Mouse (Mus musculus): ENCODE data around the gene Gm43064. TPM values are rescaled to one million over a fixed set of nuclear protein-coding genes. Genes with fewer than 3 reads are reported as not detected.
"Not testable (repeated sequence)": the region's sequence is repeated elsewhere in the genome, so short reads cannot be mapped to it uniquely, and the experiment has no call there.

Gene Gm43064
- polyA plus RNA-seq, 1 experiment from 2014 or later: 0.30 TPM

DNA sequence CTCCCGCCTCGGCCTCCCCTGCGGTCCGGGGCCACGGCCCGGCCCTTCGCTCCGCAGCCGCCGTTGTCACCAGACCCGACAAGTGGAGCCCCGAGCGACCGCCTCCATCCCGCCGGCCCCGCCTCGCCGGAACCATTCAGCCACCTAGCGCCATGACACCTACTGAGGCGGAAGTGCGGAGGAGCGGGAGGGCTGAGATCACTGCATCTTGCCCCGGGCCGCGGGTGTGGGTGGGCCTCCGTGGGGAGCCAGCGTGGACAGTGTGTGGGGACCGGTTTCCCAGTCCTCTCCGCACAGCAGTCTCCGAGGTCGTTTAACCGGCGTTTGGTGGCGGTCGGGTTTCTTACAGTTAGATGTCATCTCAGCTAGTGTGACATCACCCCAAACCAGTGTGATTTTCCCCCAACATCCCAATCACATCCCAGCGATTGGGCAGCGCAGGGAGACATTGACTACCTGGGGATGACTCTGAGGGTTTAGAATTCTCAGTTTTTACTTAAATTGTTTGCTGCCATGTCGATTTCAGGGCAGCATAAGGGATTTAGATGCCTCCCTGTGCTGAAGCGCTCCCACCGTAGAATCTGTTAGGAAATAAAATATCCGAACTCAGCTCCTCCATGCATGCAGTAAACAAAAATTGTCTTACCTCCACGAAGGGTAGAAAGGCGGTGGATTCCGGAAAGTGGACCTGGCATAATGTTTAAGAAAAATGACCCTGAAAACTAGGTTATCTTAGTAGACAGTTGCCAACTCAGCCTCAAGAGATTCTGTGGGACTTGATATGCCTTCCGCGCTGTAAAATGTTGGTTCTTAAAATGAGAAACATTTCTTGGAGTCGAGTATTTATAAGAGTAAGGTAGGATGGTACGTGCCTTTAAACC, 17.9 kb upstream of the Gm43064 start, which contains the start of gene Hipk1:
Gene Hipk1 (minus strand): TSS at position 334 of the 881 bp plus-strand sequence.
- H3K27ac ChIP-seq (ENCODE audit: low read length): peak within 1 kb of the TSS; percentile 91
- peak within 1 kb of the TSS; percentile 92 for H3K4me3 ChIP-seq (ENCODE audit: low read length)
- H3K27me3 ChIP-seq (ENCODE audit: control insufficient read depth, insufficient read depth, low read length): no peaks in the 10 kb centered on the region
- 8% methylated on average over 49 of the region's 49 CpGs for WGBS
- peaks cover 20% of the 10 kb centered on the region for H3K4me1 ChIP-seq (ENCODE audit: control insufficient read depth, insufficient read depth, low read length)
- peak; percentile 93 for ATAC-seq (replicated peaks; ENCODE audit: extremely low read depth, insufficient read depth, low FRiP score)
- peak within 1 kb of the TSS; percentile 98 for H3K9ac ChIP-seq (ENCODE audit: low read length)
- H3K4me2 ChIP-seq (ENCODE audit: low read depth, low read length): peak within 1 kb of the TSS; percentile 89
- H3K9me3 ChIP-seq (replicated peaks; ENCODE audit: control insufficient read depth, low read length): no peaks in the 10 kb centered on the region
- 0 out of 2 replicates have a peak, but pooled peaks cover 2% of the 10 kb centered on the region for H3K36me3 ChIP-seq (ENCODE audit: control insufficient read depth, insufficient read depth)

DNA sequence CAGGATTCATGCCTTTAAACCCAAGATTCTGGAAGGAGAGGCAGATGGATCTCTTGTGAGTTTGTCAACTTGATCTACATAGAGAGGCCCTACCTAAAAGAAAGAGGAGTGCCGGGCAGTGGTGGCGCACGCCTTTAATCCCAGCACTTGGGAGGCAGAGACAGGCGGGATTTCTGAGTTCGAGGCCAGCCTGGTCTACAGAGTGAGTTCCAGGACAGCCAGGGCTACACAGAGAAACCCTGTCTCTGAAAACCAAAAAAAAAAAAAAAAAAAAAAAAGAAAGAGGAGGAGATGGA, 17.3 kb upstream of the Gm43064 start:
- H3K27me3 ChIP-seq (ENCODE audit: control insufficient read depth, insufficient read depth, low read length); H3K9ac ChIP-seq (ENCODE audit: low read length); H3K9me3 ChIP-seq (replicated peaks; ENCODE audit: control insufficient read depth, low read length); H3K36me3 ChIP-seq (ENCODE audit: control insufficient read depth, insufficient read depth); H3K4me3 ChIP-seq (ENCODE audit: low read length); ATAC-seq (replicated peaks; ENCODE audit: extremely low read depth, insufficient read depth, low FRiP score): not testable (repeated sequence)
- WGBS: 82% methylated on average over 5 of the region's 5 CpGs
- Histone ChIP-seq H3K4me2 (ENCODE audit: low read depth, low read length) (peak overlapping the region; percentile 78), H3K4me1 (ENCODE audit: control insufficient read depth, insufficient read depth, low read length) (peaks cover 20% of the 10 kb centered on the region), H3K27ac (ENCODE audit: low read length) (peak overlapping the region; percentile 91; the same call in 1 of the 2 replicates)

DNA sequence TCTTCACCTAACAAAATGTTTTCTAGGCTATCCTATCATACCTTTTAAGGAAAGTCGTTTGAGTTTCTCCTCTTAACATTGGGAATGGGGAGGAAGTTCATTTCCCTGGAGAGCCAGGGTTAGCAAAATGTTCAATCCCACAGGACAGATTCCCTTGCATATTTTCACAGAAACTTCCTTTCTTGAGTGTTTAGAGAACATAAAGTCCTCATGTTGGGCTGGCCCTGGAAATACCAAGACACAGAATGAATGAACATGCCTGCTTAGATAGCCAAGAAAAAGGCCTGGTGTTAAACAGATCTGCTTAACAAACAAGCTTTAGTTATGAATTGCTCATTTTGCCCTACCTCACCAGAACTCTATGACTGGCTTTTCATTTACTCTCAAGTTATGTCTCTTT, 16.8 kb upstream of the Gm43064 start:
- Histone ChIP-seq H3K9ac (ENCODE audit: low read length) (no peak overlapping the region), H3K36me3 (ENCODE audit: control insufficient read depth, insufficient read depth) (no peaks in the 10 kb centered on the region), H3K27ac (ENCODE audit: low read length) (no peak overlapping the region), H3K27me3 (ENCODE audit: control insufficient read depth, insufficient read depth, low read length) (no peaks in the 10 kb centered on the region), H3K4me2 (ENCODE audit: low read depth, low read length) (no peak overlapping the region), H3K4me1 (ENCODE audit: control insufficient read depth, insufficient read depth, low read length) (peaks cover 16% of the 10 kb centered on the region), H3K4me3 (ENCODE audit: low read length) (no peak overlapping the region), H3K9me3 (replicated peaks; ENCODE audit: control insufficient read depth, low read length) (no peaks in the 10 kb centered on the region)
- WGBS: 56% methylated on average over 1 of the region's 1 CpGs
- ATAC-seq (replicated peaks; ENCODE audit: extremely low read depth, insufficient read depth, low FRiP score): no peak

DNA sequence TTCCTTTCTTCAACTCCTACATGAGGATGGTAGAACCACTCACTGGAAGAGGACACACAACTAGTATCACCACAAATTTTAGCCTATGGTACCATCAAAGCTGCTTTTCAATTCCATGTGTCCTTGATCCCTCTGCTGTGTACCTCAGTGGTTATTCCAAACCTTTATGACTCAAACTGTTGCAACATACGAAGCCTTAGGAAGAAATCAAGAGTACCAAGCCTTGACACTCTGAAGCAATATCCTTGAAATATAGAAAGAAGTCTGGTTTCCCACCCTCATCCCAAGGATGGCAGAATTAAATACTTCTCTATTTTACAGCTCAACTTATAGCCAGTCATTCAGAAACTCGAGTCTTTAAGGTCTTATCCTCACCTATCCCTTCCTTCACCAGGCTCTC, 13.0 kb upstream of the Gm43064 start:
- Histone ChIP-seq H3K9ac (ENCODE audit: low read length) (no peak overlapping the region), H3K4me2 (ENCODE audit: low read depth, low read length) (no peak overlapping the region), H3K27ac (ENCODE audit: low read length) (no peak overlapping the region), H3K4me1 (ENCODE audit: control insufficient read depth, insufficient read depth, low read length) (peaks cover 5% of the 10 kb centered on the region), H3K36me3 (ENCODE audit: control insufficient read depth, insufficient read depth) (no peaks in the 10 kb centered on the region), H3K9me3 (replicated peaks; ENCODE audit: control insufficient read depth, low read length) (no peaks in the 10 kb centered on the region), H3K27me3 (ENCODE audit: control insufficient read depth, insufficient read depth, low read length) (no peaks in the 10 kb centered on the region), H3K4me3 (ENCODE audit: low read length) (no peak overlapping the region)
- 51% methylated on average over 2 of the region's 2 CpGs for WGBS
- no peak for ATAC-seq (replicated peaks; ENCODE audit: extremely low read depth, insufficient read depth, low FRiP score)

DNA sequence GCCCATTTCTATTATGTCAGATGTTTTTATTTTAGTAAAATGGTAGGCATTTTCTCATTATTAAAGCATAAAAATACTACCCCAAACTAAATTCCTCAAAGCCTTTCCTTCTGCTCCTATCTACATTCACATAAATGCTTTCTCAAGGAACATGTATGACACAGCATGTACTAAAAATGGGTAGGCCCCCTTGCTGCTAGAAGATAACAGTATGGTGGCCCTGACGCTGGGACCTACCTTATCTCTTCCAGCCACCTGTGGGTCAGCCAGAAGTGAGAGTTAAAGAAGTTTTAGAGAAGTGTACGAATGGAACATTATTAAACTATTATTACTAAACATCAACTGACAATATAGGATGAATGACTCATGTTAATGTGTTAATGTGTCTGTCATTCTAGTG, 9.9 kb upstream of the Gm43064 start:
- Histone ChIP-seq H3K9me3 (replicated peaks; ENCODE audit: control insufficient read depth, low read length) (no peaks in the 10 kb centered on the region), H3K27me3 (ENCODE audit: control insufficient read depth, insufficient read depth, low read length) (no peaks in the 10 kb centered on the region), H3K27ac (ENCODE audit: low read length) (no peak overlapping the region), H3K4me3 (ENCODE audit: low read length) (no peak overlapping the region), H3K4me2 (ENCODE audit: low read depth, low read length) (no peak overlapping the region), H3K9ac (ENCODE audit: low read length) (no peak overlapping the region), H3K36me3 (ENCODE audit: control insufficient read depth, insufficient read depth) (peaks cover 7% of the 10 kb centered on the region; the same call in 1 of the 2 replicates), H3K4me1 (ENCODE audit: control insufficient read depth, insufficient read depth, low read length) (peaks cover 12% of the 10 kb centered on the region)
- 40% methylated on average over 2 of the region's 2 CpGs for WGBS
- no peak for ATAC-seq (replicated peaks; ENCODE audit: extremely low read depth, insufficient read depth, low FRiP score)

DNA sequence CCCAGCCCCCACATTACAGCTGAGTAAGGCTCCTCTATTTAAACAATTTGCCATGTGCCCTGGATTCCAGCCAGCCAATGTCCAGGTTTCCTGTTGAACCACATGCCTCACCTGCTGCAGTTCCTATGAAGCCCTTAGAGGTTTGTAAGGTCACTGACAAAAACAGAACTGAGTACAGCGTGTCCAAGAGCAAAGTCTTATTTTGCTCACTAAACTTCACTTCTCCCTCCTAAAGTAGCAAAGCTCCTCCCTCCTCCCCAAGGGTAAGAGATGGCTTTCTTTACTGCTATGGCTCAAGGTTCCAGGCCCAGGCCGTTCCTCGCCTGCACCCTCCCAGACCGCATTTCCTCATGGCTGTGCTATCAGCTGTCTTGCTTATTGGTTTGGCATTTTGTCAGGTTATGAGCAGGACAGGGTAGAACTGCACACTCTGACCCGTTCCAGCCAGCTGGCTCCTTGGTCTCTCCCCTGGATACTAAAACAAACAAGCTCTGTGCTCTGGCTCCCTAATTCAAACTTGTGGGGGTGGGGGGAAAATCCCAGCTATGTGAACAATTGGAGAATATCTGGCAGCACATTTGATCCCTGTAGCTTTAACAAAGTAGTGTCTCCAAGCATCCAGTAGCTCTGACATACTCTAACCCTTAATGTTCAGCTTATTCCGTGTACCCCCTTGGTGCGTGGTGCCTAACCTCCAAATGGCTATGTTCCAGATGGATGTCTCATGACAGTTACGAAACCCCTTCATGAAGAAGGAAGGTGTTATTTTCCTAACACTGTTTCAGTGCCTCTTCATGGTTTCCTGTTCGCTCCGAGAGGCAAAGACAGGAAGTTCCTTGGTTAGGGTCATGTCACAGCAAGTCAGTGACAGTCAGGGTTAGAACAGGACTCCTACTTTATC, 7.5 kb upstream of the Gm43064 start:
- Histone ChIP-seq H3K36me3 (ENCODE audit: control insufficient read depth, insufficient read depth) (peaks cover 14% of the 10 kb centered on the region), H3K9ac (ENCODE audit: low read length) (peak overlapping the region; percentile 41), H3K27ac (ENCODE audit: low read length) (peak overlapping the region; percentile 93), H3K4me2 (ENCODE audit: low read depth, low read length) (peak overlapping the region; percentile 3), H3K4me3 (ENCODE audit: low read length) (no peak overlapping the region), H3K4me1 (ENCODE audit: control insufficient read depth, insufficient read depth, low read length) (peaks cover 12% of the 10 kb centered on the region), H3K27me3 (ENCODE audit: control insufficient read depth, insufficient read depth, low read length) (no peaks in the 10 kb centered on the region), H3K9me3 (replicated peaks; ENCODE audit: control insufficient read depth, low read length) (no peaks in the 10 kb centered on the region)
- ATAC-seq (replicated peaks; ENCODE audit: extremely low read depth, insufficient read depth, low FRiP score): peak; percentile 95
- 36% methylated on average over 10 of the region's 10 CpGs for WGBS

DNA sequence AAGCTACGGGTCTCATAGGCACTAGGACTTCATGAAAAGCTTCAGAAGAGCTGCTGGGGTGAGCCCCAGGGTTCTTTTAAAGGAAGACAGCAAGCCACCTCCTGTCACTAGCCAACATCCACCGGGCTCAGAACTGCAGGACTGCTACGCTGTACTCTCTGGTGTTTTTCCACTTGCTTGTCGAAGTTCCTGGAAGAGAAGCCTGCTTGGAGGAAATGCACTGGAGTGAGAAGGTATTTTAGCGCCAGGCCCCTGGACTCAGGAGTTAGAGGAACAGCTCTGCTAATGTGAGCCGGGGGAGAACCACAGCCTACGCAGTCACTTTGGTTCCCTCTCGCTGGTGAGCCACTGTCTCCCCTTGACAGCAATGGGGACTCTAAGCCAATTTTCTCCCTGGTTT, 6.5 kb upstream of the Gm43064 start:
- Histone ChIP-seq H3K9ac (ENCODE audit: low read length) (no peak overlapping the region), H3K36me3 (ENCODE audit: control insufficient read depth, insufficient read depth) (peaks cover 19% of the 10 kb centered on the region), H3K4me3 (ENCODE audit: low read length) (no peak overlapping the region), H3K27me3 (ENCODE audit: control insufficient read depth, insufficient read depth, low read length) (no peaks in the 10 kb centered on the region), H3K9me3 (replicated peaks; ENCODE audit: control insufficient read depth, low read length) (no peaks in the 10 kb centered on the region), H3K4me2 (ENCODE audit: low read depth, low read length) (no peak overlapping the region), H3K27ac (ENCODE audit: low read length) (peak overlapping the region; percentile 79), H3K4me1 (ENCODE audit: control insufficient read depth, insufficient read depth, low read length) (peaks cover 13% of the 10 kb centered on the region)
- WGBS: 73% methylated on average over 8 of the region's 8 CpGs
- ATAC-seq (replicated peaks; ENCODE audit: extremely low read depth, insufficient read depth, low FRiP score): no peak

DNA sequence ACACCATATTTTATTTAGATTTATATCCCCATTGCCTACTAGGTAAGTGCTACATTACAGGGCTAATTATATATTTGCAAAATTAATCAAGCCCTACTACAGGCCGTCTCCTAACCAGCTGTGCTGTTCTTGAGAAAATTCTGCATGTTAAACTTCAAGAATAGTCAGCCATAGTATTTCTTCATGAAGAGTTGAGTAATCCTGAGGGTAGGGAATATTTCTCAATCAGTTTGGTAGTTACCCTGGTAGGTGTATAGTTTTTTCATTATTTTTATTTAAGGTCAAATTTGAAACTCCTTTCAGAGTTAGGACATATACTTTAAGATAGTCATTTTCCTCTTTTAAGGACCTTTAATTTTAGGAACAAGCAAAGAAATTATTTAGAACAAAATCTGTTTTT, 3.7 kb upstream of the Gm43064 start:
- Histone ChIP-seq H3K9ac (ENCODE audit: low read length) (no peak overlapping the region), H3K4me3 (ENCODE audit: low read length) (no peak overlapping the region), H3K27me3 (ENCODE audit: control insufficient read depth, insufficient read depth, low read length) (no peaks in the 10 kb centered on the region), H3K36me3 (ENCODE audit: control insufficient read depth, insufficient read depth) (peaks cover 19% of the 10 kb centered on the region), H3K27ac (ENCODE audit: low read length) (no peak overlapping the region), H3K4me1 (ENCODE audit: control insufficient read depth, insufficient read depth, low read length) (peaks cover 24% of the 10 kb centered on the region), H3K4me2 (ENCODE audit: low read depth, low read length) (no peak overlapping the region), H3K9me3 (replicated peaks; ENCODE audit: control insufficient read depth, low read length) (no peaks in the 10 kb centered on the region)
- 88% methylated on average over 1 of the region's 1 CpGs for WGBS
- no peak for ATAC-seq (replicated peaks; ENCODE audit: extremely low read depth, insufficient read depth, low FRiP score)

DNA sequence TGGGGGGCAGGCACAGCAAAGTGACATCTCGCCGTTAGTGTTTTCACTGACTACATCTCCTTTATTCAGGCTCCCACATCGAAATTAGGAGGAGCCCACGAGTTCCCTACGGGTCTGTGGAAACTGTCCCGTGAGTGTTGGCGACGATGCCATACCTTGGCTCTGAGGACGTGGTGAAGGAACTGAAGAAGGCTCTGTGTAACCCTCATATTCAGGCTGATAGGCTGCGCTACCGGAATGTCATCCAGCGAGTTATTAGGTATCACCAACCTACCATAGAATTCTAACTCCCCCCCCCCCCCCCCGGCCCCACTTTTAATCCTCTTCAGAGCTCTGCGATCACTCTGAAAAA, 402 bp downstream of the Gm43064 start:
- peaks cover 12% of the 10 kb centered on the region; the same call in 1 of the 2 replicates for H3K4me1 ChIP-seq (ENCODE audit: control insufficient read depth, insufficient read depth, low read length)
- peak overlapping the region; percentile 92 for H3K9ac ChIP-seq (ENCODE audit: low read length)
- H3K4me2 ChIP-seq (ENCODE audit: low read depth, low read length): peak overlapping the region; percentile 77
- H3K27me3 ChIP-seq (ENCODE audit: control insufficient read depth, insufficient read depth, low read length): no peaks in the 10 kb centered on the region
- ATAC-seq (replicated peaks; ENCODE audit: extremely low read depth, insufficient read depth, low FRiP score): peak; percentile 39
- peak overlapping the region; percentile 95 for H3K27ac ChIP-seq (ENCODE audit: low read length)
- H3K9me3 ChIP-seq (replicated peaks; ENCODE audit: control insufficient read depth, low read length): no peaks in the 10 kb centered on the region
- peaks cover 15% of the 10 kb centered on the region for H3K36me3 ChIP-seq (ENCODE audit: control insufficient read depth, insufficient read depth)
- peak overlapping the region; percentile 64 for H3K4me3 ChIP-seq (ENCODE audit: low read length)
- WGBS: 2% methylated on average over 14 of the region's 14 CpGs

Measured in heart, embryonic 16.5 days (tissue).